Mouse (Mus musculus): ENCODE data around the gene Dnmbp. TPM values are rescaled to one million over a fixed set of nuclear protein-coding genes. Genes with fewer than 3 reads are reported as not detected.

The Dnmbp gene
- total RNA-seq, 2 experiments from 2014 or later = 8.6 to 11.4 TPM

DNA sequence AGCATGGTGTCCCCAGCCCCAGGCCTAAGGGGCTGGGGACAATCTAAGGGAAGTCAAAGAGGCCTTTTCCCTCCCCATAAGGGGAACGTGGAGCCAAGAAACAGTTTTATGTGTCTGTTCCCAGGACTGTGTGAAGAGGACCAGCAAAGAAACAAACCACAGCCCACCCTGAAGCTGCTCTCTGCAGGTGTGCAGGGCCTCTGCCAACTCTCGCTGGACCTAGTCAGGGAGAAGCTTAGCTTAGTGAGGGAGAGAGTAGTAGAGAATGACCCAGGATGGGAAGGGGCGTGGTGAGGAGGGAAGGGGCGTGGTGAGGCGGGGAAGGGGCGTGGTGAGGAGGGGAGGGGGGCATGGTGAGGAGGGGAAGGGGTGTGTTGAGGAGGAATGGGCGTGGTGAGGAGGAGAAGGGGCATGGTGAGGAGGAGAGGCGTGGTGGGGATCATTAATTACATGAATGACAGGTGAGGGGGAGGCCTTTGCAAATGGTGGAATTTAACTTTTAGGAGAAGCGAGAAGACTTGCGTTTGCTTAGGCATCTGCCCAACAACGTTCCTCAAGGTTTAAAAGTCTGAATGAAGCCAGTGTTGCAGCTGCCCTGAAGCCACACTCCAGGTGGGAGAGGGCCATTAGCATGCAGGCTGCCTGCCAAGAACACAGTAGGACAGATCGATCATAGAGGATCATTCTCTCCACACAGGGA is 9.3 kb upstream of the Dnmbp start:
- no peak for DNase-seq (ENCODE audit: low spot score in 2 of 2)

DNA sequence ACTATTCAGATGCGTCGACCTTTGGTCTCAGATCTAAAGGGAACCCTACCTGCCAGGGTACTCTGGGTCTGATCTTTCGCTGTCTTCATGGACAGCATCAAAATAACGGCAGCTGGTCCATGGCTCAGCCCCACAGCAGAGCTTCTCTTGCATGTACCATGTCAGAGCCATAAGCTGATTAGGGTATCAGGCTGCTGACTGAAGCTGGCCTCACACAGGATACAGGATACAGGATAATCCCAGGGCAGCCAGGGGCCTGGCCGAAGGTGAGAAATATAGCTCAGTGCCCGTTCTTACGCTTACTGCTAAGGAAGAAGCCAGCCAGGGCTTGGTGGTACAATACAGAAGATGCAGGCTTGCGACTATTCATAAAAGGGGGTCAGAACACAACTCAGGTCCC is 4.6 kb upstream of the Dnmbp start:
- no peak for DNase-seq (ENCODE audit: low spot score in 2 of 2)

DNA sequence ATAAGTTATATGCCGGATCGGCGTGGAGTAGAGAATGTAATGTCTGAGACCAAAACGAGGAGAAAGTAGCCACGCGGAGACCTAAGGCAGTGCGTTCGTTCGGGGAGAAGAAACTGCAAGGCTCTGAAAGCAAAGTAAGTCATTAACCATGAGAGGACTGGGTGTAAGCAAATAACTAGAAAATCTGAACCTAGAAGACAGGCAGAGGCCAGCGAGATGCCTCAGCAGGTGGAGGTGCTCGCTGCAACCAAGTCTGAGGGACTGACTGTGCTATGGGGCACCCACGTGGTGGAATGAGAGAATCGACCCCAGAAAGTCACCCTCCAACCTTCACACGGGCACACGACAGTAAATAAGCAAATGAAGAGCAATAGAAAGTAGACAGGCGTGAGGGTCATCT is 3.1 kb upstream of the Dnmbp start:
- DNase-seq (ENCODE audit: low spot score in 2 of 2) = no peak

DNA sequence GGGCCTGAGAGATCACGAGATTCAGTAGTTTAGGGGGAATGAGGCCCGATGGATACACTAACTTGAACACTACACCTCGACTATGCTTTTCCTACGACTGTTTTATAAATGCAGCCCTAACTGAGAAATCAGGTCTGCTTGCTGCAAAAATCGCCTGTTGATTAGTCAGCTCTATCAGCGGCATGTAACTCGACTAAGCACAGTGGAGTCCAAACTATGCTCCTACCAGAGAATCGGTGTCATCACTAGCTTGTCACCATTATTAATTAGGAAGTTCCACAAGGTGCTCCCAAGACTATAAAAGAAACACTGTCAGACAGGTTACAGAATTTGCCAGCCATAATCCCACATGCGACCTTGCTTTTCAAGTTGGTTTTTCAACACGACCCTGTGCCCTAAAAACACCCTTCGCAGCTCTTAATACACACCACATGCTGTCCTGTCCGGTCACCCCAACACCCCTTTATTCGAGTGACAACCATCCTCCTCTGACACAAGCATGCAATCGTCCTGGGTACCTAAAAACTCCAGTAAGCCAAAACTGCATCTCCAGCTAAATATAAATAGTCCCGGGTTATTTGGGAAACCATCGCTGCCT is 721 bp downstream of the Dnmbp start:
- no peak for DNase-seq (ENCODE audit: low spot score in 2 of 2)

DNA sequence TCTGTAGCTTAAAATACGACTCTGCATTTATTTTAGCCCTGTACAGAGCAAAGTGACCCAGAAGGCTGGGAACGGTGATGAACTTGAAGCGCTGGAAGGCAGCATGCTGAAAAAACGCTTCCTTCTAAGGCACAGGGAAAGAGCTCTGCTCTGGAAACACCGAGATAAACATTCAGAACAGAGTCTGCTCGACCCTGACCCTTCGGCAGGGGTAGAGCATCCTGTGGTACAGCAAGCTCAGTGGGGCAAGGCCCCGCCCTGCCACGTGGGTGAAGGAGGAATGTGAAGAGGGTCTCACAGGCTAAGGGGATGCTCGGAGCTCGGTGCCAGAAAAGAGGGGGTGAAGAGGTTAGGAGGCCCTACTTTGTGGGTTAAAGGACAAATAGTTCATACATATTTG is 1.6 kb downstream of the Dnmbp start:
- DNase-seq (ENCODE audit: low spot score in 2 of 2) = no peak

DNA sequence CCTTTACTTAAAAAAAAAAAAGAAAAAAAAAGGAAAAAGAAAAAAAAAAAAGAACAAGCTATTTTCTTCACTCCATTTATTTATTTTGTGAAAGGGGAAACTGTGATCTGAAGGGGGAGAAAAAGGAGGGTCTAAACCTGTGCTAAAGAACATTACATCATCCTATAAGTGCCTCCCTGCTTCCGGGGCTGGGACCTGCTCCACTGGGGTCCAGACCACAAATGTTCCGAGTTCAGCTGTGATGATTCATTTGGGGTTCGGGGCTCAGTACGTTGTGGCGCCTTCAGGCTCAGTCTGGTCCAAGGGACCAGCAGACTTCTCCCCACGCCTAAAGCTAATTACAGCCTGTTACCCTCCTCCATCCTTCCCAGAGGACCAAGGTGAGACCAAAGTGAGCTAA is 9.1 kb downstream of the Dnmbp start:
- DNase-seq (ENCODE audit: low spot score in 2 of 2) = no peak

DNA sequence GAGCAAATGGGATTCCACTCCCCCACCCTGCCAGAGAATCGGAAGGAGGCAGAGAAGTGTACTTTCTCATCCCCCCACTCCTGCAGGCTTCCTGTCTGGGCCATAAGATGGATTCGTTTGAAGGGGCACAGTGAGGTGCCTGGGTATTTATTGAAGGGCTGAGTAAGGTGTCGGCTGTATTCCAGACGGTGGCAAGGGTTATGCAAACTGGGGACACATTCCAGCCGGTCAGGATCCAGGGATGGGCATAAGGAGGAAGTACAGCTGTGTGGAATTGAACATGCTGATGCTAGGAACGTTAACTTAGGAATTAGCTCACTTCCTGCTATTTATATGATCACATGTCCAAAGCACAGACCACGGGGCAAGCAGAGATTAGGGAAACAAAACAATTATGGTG is 9.6 kb downstream of the Dnmbp start:
- no peak for DNase-seq (ENCODE audit: low spot score in 2 of 2)

DNA sequence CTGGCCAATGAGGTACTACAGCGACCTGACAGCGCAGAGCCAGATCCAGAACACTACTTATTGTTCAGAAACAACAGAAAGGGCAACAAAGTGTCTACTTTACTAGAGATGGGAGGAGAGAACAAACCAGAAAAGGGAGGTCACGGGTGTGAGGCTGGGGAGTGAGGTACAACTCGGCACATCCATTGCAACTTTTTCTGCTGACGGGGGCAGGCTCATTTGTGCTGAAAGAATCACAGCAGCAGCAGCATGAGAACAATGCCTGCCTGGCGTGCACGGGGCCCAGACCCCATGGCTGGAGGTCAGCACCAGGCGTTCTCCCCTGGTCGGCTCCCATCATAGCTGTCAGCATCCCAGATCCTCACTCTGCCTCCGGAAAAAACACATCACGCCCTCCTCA is 10.1 kb downstream of the Dnmbp start:
- DNase-seq (ENCODE audit: low spot score in 2 of 2) = no peak

DNA sequence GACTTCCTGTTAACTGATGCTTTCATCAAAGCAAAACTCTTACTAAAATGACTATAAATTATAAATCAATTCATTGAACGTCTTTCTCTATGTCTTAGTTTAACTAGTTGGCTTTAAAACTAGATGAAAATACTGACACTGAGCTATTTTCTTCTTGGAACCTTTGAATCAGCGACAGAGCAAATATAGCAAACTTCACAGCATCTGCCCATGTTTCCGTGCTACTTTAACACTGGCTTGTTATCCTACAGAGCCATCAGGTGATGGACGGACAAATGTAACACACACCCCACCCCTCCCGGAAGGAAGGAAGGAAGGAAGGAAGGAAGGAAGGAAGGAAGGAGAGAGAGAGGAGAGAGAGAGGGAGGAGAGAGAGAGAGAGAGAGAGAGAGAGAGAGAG is 12.0 kb downstream of the Dnmbp start:
- DNase-seq (ENCODE audit: low spot score in 2 of 2) = no peak

DNA sequence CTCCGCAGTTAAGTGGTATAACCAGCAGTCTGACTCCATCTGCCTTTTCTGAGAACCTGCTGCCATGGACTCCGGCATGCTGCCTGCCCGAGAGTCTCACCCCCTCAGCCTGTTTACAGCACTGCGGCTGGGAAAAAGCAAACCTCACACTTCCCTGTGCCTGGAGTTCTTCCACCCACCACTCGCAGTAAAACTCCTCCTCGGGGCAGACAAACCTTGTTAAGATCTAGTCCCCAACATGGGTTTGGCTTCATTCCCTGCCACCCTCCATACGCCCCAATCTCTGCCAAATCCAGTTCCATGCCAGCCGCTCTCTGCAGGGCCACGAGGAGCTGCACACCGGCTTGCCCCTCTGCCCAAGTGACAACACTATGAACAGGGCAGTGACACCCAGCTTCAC is 12.9 kb downstream of the Dnmbp start:
- peak; percentile 37 to 46 for DNase-seq (ENCODE audit: low spot score in 2 of 2)

DNA sequence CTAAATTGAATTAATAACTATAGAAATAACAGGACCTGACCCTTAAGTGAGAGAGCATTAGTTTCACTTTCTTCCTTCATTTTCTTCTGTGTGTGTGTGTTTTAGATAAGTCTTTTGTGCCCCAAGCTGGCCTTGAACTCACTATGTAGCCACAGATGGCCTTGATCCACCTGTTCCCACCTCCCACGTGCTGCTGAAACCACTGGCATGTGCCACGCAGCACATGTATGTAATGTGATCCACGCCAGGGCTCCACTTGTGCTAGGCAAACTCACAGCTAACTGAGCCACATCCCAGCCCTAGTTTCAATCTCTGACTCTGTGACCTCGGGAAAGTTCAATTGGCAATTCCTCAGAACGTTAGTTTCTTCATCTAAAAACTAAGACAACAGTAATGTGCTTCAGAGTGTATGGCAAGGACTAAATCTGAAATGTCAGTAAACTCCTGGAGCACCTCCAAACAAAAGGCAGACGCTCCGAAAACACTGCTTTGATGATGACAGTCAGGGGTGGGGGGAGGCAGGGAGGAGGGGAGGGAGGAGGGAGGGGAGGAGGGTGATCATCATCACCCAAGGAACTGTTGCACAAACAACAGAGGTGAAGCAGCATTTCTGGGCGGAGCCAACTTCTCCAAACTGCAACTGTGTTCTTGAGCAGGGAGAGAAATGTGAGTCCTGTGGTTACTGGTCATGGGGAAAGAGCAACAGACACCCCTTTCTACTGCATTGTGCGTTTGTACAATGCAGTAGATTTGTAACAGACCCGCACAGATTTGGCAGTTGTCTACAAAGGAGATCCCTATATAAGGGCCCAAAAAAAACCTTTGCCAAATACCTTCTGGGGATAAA is 13.6 kb downstream of the Dnmbp start:
- DNase-seq (ENCODE audit: low spot score in 2 of 2) = no peak

DNA sequence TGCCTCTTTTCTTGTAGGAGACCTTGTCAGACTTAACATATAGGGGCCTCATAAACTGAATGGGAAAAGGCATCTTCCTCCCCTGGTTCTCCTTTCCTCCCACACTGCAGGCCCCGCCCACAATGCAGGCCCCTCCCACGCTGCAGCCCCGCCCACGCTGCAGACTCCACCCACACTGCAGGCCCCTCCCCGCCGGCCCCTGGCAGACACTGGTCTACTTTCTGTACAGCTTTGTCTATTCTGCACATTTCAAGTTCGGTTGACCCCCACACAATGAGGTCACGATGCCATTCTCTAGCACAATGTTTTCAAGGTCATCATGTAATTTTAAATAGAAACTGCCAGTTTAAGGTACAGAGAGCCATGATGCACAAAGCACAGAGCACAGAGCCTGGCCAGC is 15.6 kb downstream of the Dnmbp start:
- no peak for DNase-seq (ENCODE audit: low spot score in 2 of 2)

DNA sequence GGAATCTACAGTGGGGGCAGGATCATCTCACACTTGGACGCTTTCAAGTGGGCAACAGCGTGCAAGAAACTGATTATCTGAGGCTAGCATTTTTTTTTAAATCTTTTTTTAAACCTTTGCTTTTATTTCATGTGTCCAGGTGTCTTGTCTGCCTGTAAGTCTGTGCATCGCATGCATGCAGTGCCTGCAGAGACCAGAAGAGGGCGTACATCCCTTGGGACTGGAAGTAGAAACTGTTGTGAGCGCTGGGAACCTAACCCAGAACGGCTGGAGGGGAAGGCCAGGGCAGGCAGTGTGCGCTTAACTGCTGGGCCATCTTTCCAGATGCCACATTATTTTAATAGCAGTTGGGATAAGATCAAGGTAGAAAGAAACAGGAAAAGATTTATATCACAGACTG is 17.0 kb downstream of the Dnmbp start:
- no peak for DNase-seq (ENCODE audit: low spot score in 2 of 2)

DNA sequence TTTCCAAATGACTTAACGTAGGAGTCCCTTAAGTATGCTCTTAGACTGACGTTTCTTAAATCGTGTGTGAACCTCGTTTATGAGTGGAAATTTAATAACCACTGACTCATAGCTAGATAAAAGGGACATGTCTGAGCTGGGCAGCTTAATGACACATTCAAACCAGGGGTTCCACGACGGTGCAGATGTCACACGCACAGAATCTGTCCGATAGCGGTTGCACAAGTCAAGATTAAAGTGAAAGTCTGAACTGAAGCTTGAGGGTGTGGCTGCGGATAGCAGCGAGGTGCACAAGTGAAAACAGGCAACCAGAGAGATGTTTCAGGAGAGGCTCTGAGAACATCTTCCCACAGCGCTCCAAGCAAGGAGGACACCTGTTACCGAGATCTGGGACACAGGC is 18.6 kb downstream of the Dnmbp start:
- no peak for DNase-seq (ENCODE audit: low spot score in 2 of 2)

DNA sequence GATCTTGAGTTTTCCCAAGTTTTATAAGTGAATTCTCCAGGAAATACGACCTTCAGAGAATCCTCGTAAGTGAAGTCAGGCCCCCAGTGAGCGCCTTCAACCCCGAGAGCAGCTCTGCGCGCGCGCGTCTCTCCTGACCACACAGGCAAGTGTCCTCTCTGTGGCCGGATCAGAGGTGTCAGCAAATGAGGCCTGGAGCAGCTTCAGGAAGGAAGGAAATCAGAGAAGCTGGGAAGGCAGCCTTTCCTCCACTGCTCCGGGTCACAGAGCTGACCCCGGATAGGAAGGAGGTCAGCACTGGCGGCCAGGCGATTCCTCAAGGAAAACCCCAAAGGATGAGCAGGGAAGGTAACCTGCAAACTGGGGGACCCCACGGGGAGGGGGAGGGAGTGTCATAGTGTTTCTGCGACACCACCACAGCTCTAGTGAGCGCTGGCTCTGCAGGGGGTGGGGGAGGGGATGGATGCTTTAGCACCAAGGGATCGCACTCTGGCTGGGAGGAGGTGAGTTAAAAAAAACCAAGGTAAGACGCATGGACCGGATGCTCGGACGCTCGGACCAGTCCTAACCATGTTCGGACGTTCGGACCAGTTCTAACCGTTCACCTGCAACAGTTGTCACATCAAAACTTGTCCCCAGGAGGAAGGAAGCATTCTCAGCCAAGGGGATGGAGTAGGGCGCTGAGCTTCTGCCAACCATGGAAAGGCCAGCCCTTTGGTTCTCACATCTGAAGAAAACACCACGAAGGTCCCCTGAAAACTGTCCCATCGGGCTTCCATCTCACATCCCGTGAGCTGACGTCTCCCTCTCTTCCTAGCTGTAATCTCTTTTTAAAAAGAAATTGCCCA is 19.3 kb downstream of the Dnmbp start:
- DNase-seq (ENCODE audit: low spot score in 2 of 2) = no peak

DNA sequence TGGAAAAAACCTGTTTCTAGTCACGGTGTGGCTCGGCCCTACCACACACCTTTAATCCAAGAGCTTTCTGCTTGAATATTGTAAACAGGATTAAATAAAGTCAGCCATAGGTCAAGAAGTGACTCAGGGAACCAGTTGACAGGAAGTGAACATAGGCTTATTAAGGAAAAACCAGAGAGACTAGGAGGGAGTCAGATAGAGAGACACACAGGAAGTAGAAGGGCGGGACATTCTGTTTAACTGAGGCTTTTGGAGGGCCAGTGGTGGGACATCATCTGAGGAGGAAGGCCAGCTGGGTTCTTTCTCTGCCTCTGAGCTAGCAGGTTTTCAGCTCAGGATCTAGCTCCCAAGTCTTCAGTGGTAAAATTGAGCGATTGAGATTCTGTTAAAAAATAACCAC is 20.1 kb downstream of the Dnmbp start:
- no peak for DNase-seq (ENCODE audit: low spot score in 2 of 2)

DNA sequence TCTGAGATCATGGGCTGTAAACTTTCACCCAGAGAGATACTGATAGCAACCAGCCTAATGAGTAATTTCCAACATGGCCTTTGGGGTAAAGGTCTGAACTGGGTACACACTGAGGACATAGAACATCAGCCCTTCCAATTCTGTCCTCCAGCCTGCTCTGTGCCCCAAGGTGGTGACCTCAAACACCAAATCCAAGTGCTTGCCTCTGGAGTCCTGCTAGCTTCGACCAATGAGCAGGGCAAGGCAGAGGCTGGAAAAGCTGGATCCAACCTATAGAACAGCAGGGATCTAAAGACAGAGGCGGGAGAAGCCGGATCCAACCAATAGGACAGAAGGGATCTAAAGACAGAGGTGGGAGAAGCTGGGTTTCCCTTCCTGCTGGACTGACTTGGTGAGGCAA is 21.2 kb downstream of the Dnmbp start:
- no peak for DNase-seq (ENCODE audit: low spot score in 2 of 2)

DNA sequence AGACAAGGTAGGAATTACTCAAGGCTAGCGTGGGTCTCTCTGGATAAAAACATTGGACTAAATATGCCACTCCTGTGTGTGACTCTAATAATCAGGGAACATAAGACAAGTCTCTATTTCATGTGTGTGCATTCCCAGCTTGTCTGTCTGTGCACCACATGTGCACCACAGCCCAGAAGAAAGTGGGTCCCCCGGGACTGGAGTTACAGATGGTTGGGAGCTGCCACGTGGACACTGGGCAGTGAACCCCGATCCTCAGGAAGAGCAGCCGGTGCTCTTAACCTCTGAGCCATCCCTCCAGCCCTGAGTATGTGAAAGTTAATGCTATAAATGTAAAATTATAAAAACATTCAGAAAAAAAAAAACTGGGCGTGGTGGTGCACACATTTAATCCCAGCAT is 22.2 kb downstream of the Dnmbp start:
- no peak for DNase-seq (ENCODE audit: low spot score in 2 of 2)

DNA sequence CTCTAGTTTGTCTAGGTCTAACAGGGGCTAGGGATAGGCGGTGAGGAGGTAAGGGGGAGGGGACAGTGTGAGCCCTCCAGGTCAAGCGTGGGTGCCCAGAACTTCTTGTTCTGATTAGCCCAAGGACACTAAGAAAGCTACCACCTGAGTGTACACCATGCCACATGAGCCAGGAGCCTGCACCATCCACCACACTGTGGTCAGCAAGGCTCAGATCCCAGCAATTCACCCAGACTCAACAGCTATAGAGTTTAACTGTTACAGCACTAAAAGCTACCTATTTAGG is 22.6 kb downstream of the Dnmbp start:
- no peak for DNase-seq (ENCODE audit: low spot score in 2 of 2)

DNA sequence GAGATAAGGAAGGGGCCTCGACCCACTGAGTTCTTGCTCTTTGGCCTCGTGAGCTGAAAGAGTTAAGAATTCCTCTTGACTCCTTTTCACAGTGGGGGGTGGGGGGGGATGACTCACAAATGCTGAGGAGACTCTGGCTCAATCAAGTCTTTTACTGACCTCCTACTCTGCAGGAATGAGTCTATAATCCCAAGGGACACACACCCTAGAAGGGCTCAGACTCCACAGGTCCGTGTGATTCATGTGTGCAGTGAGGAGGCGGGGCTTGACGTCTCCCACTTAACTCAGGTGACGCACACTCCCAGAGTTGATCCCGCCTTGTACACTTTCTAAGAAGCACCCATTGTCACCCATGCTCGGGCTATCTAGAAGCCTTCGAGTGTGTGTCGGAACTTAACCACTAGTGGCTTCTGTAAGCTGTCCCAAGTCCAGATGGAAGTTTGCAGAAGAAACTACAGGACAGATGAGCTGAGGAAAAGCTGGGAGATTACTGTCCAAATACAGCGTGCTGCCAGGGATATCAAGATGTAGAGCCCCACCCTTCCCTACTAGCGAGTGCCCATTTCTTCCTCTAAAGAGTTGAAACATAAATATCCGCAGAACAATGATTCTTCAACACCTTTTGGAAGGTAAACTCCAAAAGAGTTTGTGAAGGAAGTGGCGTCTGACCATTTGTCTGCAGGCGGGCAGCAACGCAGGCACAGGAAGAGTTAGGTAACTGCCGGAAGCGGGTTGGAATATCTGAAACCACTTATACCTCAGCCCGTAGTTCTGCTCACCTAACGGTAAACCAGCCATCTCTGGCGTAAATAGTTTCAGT is 23.2 kb downstream of the Dnmbp start:
- DNase-seq (ENCODE audit: low spot score in 2 of 2) = no peak

DNA sequence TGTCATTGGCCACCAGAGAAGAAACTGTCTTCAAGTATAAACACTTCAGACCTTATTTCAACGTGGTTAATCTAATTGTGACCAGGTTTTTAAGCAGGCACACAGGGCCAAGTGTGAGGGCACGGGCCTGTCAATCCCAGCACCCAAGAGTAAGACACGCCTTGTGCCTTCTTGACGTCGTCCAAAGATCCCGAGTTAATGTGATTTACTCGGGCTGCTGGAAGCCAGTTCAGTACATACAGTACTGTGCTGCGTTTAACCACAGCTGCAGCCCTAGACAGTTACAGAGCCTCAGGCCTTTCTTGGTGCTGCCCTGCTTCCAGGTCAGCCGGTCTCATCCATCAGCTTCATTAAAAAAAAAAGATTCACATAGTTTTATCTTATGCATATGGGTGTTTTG is 24.6 kb downstream of the Dnmbp start:
- DNase-seq (ENCODE audit: low spot score in 2 of 2) = no peak
